26 mouse cellular contexts compared by ENCODE assay signal in genomic region chr19:5430408-5430807, GRCm38 (mm10). TPM values are rescaled to one million over a fixed set of nuclear protein-coding genes. Genes with fewer than 3 reads are reported as not detected.
DNase-seq lines count a peak whose midpoint lies in the region; ATAC-seq lines count a peak whose summit lies in the region.
"Had no signal": no experiment of that assay in that cellular context is flagged by ENCODE, and none has a peak within 500 bp of the region (broad histone marks: within the 10 kb centered on the region; RNA-seq: fewer than 3 reads in every experiment).

No protein-coding gene starts in this region.

- 50% methylated on average over 1 of the region's 1 CpGs for WGBS in hindbrain, embryonic 16.5 days

- H3K36me3 ChIP-seq in hindbrain, embryonic 16.5 days (ENCODE audit: control insufficient read depth, insufficient read depth, low read length): no peaks in the 10 kb centered on the region

- peak; percentile 21; the same call in 1 of the 2 replicates for ATAC-seq in megakaryocyte-erythroid progenitor cell, adult 5-6 weeks (replicated peaks; ENCODE audit: low FRiP score, low TSS enrichment, poor library complexity, severe bottlenecking)
- no peak for ATAC-seq in hindbrain, embryonic 16.5 days
- ATAC-seq: activated CD4-positive, CD25-positive, alpha-beta regulatory T cell, adult 4 months; forebrain, embryonic 14.5 days had no signal

- no peaks in the 10 kb centered on the region; the same call in 1 of the 2 replicates for H3K27me3 ChIP-seq in hindbrain, embryonic 16.5 days (replicated peaks; ENCODE audit: control insufficient read depth, insufficient read depth, low read length)
- H3K27me3 ChIP-seq: kidney, embryonic 15.5 days; Patski; stomach, embryonic 15.5 days had no signal

- H3K27ac ChIP-seq in hindbrain, embryonic 16.5 days (ENCODE audit: low read depth, low read length): no peak overlapping the region
- H3K27ac ChIP-seq: embryonic facial prominence, embryonic 10.5 days; heart, embryonic 10.5 days; kidney, embryonic 15.5 days; liver, embryonic 14.5 days; neural tube, embryonic 13.5 days; stomach, embryonic 15.5 days had no signal

- no peaks in the 10 kb centered on the region for H3K9me3 ChIP-seq in hindbrain, embryonic 16.5 days (ENCODE audit: control insufficient read depth, low read length)
- H3K9me3 ChIP-seq: embryonic facial prominence, embryonic 10.5 days; heart, embryonic 10.5 days; kidney, embryonic 15.5 days; neural tube, embryonic 13.5 days; stomach, embryonic 15.5 days had no signal

- H3K4me3 ChIP-seq in hindbrain, embryonic 16.5 days (ENCODE audit: low read length): no peak overlapping the region
- H3K4me3 ChIP-seq: embryonic facial prominence, embryonic 10.5 days; erythroblast, embryonic 14.5 days; heart, embryonic 10.5 days; kidney, embryonic 15.5 days; neural tube, embryonic 13.5 days; stomach, embryonic 15.5 days had no signal

- DNase-seq in adrenal gland, postnatal 10 days: peak; percentile 48
- DNase-seq in adrenal gland, adult 8-10 months: no peak
- peak; percentile 13 for DNase-seq in kidney, adult 9 months
- DNase-seq in kidney, postnatal 36 days: no peak
- peak; percentile 49 for DNase-seq in 3T3-L1 (ENCODE audit: low read depth, low spot score)
- no peak for DNase-seq in urinary bladder, postnatal 10 days (ENCODE audit: low spot score)

- peaks cover 25% of the 10 kb centered on the region for H3K4me1 ChIP-seq in hindbrain, embryonic 16.5 days (ENCODE audit: control insufficient read depth, insufficient read depth, low read depth, low read length)

- no peak overlapping the region for H3K4me2 ChIP-seq in hindbrain, embryonic 16.5 days (ENCODE audit: low read length)
- H3K4me2 ChIP-seq: kidney, embryonic 15.5 days; neural tube, embryonic 13.5 days; stomach, embryonic 15.5 days had no signal

- no peak overlapping the region for H3K9ac ChIP-seq in hindbrain, embryonic 16.5 days (ENCODE audit: low read depth, low read length)
- H3K9ac ChIP-seq: kidney, embryonic 15.5 days; liver, embryonic 14.5 days; neural tube, embryonic 13.5 days; stomach, embryonic 15.5 days had no signal

RNA-seq across cellular contexts. Expression of gene AI837181, which starts 5.5 kb away (rescaled TPM):
- total RNA-seq in adrenal gland, postnatal 10 days (2021): 10 to 100 TPM; 42.5 to 43.8 TPM
- total RNA-seq in adrenal gland, adult 8-10 months (2022): 10 to 100 TPM; 52.2 to 59.2 (median 52.8) TPM
- 33.1 and 34.7 TPM in 2 replicates for total RNA-seq in megakaryocyte-erythroid progenitor cell, adult 5-6 weeks (2014; fragmentation: Nextera tagmentation)
- total RNA-seq in megakaryocyte-erythroid progenitor cell, adult 5-6 weeks (2017): 5.7 and 11.1 TPM in 2 replicates
- polyA plus RNA-seq in hindbrain, embryonic 16.5 days (2015; fragmentation: Nextera tagmentation; extraction: Ambion mirVana): 38.5 and 72.7 TPM in 2 replicates

RNA-seq across cellular contexts. Expression of gene Drap1, which starts 5.6 kb away (rescaled TPM):
- 100 to 1,000 TPM; 246 to 264 TPM for total RNA-seq in adrenal gland, postnatal 10 days (2021)
- 100 to 1,000 TPM; 272 to 295 (median 289) TPM for total RNA-seq in adrenal gland, adult 8-10 months (2022)
- total RNA-seq in megakaryocyte-erythroid progenitor cell, adult 5-6 weeks (2014; fragmentation: Nextera tagmentation): 167 and 178 TPM in 2 replicates
- 102 and 143 TPM in 2 replicates for total RNA-seq in megakaryocyte-erythroid progenitor cell, adult 5-6 weeks (2017)
- 301 and 318 TPM in 2 replicates for polyA plus RNA-seq in hindbrain, embryonic 16.5 days (2015; fragmentation: Nextera tagmentation; extraction: Ambion mirVana)

RNA-seq across cellular contexts. Expression of gene Fosl1, which starts 16.9 kb away (rescaled TPM):
- total RNA-seq in adrenal gland, postnatal 10 days (2021): under 1 TPM in 1 of 2 experiments, not detected in 1; 0.18 TPM
- under 1 TPM in 3 of 4 experiments, not detected in 1; 0.22 to 0.86 (median 0.56) TPM for total RNA-seq in adrenal gland, adult 8-10 months (2022)
- total RNA-seq in megakaryocyte-erythroid progenitor cell, adult 5-6 weeks (2014; fragmentation: Nextera tagmentation): 0.66 and 1.1 TPM in 2 replicates
- total RNA-seq in megakaryocyte-erythroid progenitor cell, adult 5-6 weeks (2017): 0.30 and 1.9 TPM in 2 replicates
- not detected in 2 replicates for polyA plus RNA-seq in hindbrain, embryonic 16.5 days (2015; fragmentation: Nextera tagmentation; extraction: Ambion mirVana)
- total RNA-seq: CH12.LX; gastrocnemius, postnatal 36 days; heart, postnatal 25 days; layer of hippocampus, postnatal 25 days had no signal
- polyA plus RNA-seq: activated CD4-positive, CD25-positive, alpha-beta regulatory T cell, adult 4 months; embryonic facial prominence, embryonic 10.5 days; forebrain, embryonic 14.5 days; limb, embryonic 11.5 days; lung, embryonic 16.5 days; stomach, embryonic 15.5 days had no signal

RNA-seq across cellular contexts. Expression of gene Ccdc85b, which starts 27.3 kb away (rescaled TPM):
- total RNA-seq in adrenal gland, postnatal 10 days (2021): 10 to 100 TPM in 1 of 2 experiments, 1 to 10 TPM in 1; 9.4 to 11.5 TPM
- total RNA-seq in adrenal gland, adult 8-10 months (2022): 10 to 100 TPM in 3 of 4 experiments, 1 to 10 TPM in 1; 8.9 to 12.4 (median 11.4) TPM
- 2.6 and 2.9 TPM in 2 replicates for total RNA-seq in megakaryocyte-erythroid progenitor cell, adult 5-6 weeks (2014; fragmentation: Nextera tagmentation)
- 2.1 and 2.5 TPM in 2 replicates for total RNA-seq in megakaryocyte-erythroid progenitor cell, adult 5-6 weeks (2017)
- 11.4 and 12.4 TPM in 2 replicates for polyA plus RNA-seq in hindbrain, embryonic 16.5 days (2015; fragmentation: Nextera tagmentation; extraction: Ambion mirVana)

RNA-seq across cellular contexts. Expression of gene Tsga10ip, which starts 28.1 kb away (rescaled TPM):
- total RNA-seq in adrenal gland, postnatal 10 days (2021): not detected
- total RNA-seq in adrenal gland, adult 8-10 months (2022): under 1 TPM in 1 of 4 experiments, not detected in 3; 0.17 TPM
- not detected in 2 replicates for total RNA-seq in megakaryocyte-erythroid progenitor cell, adult 5-6 weeks (2014; fragmentation: Nextera tagmentation)
- total RNA-seq in megakaryocyte-erythroid progenitor cell, adult 5-6 weeks (2017): not detected in 2 replicates
- 0.36 TPM in 1 of 2 replicates, not detected in the other for polyA plus RNA-seq in hindbrain, embryonic 16.5 days (2015; fragmentation: Nextera tagmentation; extraction: Ambion mirVana)
- total RNA-seq: layer of hippocampus, postnatal 25 days; megakaryocyte, adult 5-6 weeks; monocyte, adult 5-6 weeks had no signal
- polyA plus RNA-seq: activated CD4-positive, CD25-positive, alpha-beta regulatory T cell, adult 4 months; erythroblast, embryonic 14.5 days; forebrain, embryonic 14.5 days; limb, embryonic 11.5 days had no signal

Comparison
In these comparisons a context has a peak if more than half of its experiments do, and no peak if none do; other contexts are left out.
1. DNase-seq: peak in adrenal gland, postnatal 10 days (single experiment), kidney, adult 9 months (single experiment) and 3T3-L1 (single experiment); none in adrenal gland, adult 8-10 months (single experiment), kidney, postnatal 36 days (0 of 2) and urinary bladder, postnatal 10 days (single experiment).